Comparison of ENCODE assay signal across 8 mouse cellular contexts in genomic region chr10:84917731-84918095, GRCm38 (mm10). TPM values are rescaled to one million over a fixed set of nuclear protein-coding genes. Genes with fewer than 3 reads are reported as not detected.
DNase-seq lines count a peak whose midpoint lies in the region; ATAC-seq and TF ChIP-seq lines count a peak whose summit lies in the region.

No protein-coding gene starts in this region.

- peaks cover 2 to 3% of the 10 kb centered on the region in 2 experiments; a peak in 3 of 4 replicates for H3K27me3 ChIP-seq in MEL (ENCODE audit: control insufficient read depth in 1 of 2, insufficient read depth in 2 of 2, low read length in 2 of 2)
- H3K27me3 ChIP-seq in embryonic facial prominence, embryonic 11.5 days (ENCODE audit: control insufficient read depth, insufficient read depth, low read length), result no peaks in the 10 kb centered on the region
- no peaks in the 10 kb centered on the region for H3K27me3 ChIP-seq in myocyte (ENCODE audit: control insufficient read depth, insufficient read depth, insufficient read length)

- peak overlapping the region; percentile 92 for H3K9ac ChIP-seq in MEL (ENCODE audit: control insufficient read depth, low read depth, low read length, poor library complexity, severe bottlenecking)
- H3K9ac ChIP-seq in embryonic facial prominence, embryonic 11.5 days (replicated peaks; ENCODE audit: low read length), result peak overlapping the region; percentile 81

- H3K36me3 ChIP-seq in MEL (ENCODE audit: control insufficient read depth in 1 of 2, insufficient read depth in 2 of 2, low read length in 2 of 2), result peaks cover 0 to 15% of the 10 kb centered on the region in 2 experiments; a peak in 2 of 4 replicates
- no peaks in the 10 kb centered on the region; the same call in 1 of the 2 replicates for H3K36me3 ChIP-seq in embryonic facial prominence, embryonic 11.5 days (replicated peaks; ENCODE audit: control insufficient read depth, insufficient read depth, low read depth, low read length)
- H3K36me3 ChIP-seq in myocyte (ENCODE audit: control insufficient read depth, insufficient read depth), result peaks cover 5% of the 10 kb centered on the region

- peaks cover 22% of the 10 kb centered on the region for H3K79me2 ChIP-seq in MEL (ENCODE audit: control insufficient read depth, insufficient read depth, low read length, poor library complexity)
- peaks cover 51% of the 10 kb centered on the region for H3K79me2 ChIP-seq in myocyte (ENCODE audit: control insufficient read depth, insufficient read depth)

- TF ChIP-seq CTCF in MEL (IDR thresholded peaks at IDR 0.05 in 2 of 3, conservative IDR thresholded peaks at IDR 0.05 in 1 of 3; ENCODE audit: control insufficient read depth in 1 of 3, insufficient read depth in 1 of 3, low read depth in 2 of 3, low read length in 3 of 3, poor library complexity in 1 of 3, severe bottlenecking in 1 of 3), result no peak

- peak; percentile 4; the same call in 1 of the 2 replicates for ATAC-seq in embryonic facial prominence, embryonic 11.5 days (replicated peaks; ENCODE audit: insufficient number of reproducible peaks, low FRiP score, low TSS enrichment, low read depth)

- no peak for TF ChIP-seq EP300 in MEL (IDR thresholded peaks at IDR 0.05; ENCODE audit: low read depth in 1 of 2, low read length in 2 of 2)

- peaks cover 0 to 10% of the 10 kb centered on the region in 2 experiments; a peak in 1 of 4 replicates for H3K4me1 ChIP-seq in MEL (ENCODE audit: control insufficient read depth in 1 of 2, insufficient read depth in 2 of 2, low read length in 2 of 2)
- H3K4me1 ChIP-seq in embryonic facial prominence, embryonic 11.5 days (ENCODE audit: control insufficient read depth, insufficient read depth, low read length), result no peaks in the 10 kb centered on the region

- peak overlapping the region; percentile 72 to 85 for H3K4me3 ChIP-seq in MEL (ENCODE audit: control insufficient read depth in 1 of 2, insufficient read depth in 1 of 2, low read depth in 2 of 2, low read length in 2 of 2)
- peak overlapping the region; percentile 69 for H3K4me3 ChIP-seq in embryonic facial prominence, embryonic 11.5 days (ENCODE audit: low read depth, low read length)
- H3K4me3 ChIP-seq in myocyte, result peak overlapping the region; percentile 67

- TF ChIP-seq RAD21 in MEL (IDR thresholded peaks at IDR 0.05; ENCODE audit: low read depth, low read length), result no peak

- TF ChIP-seq POLR2A in MEL (IDR thresholded peaks at IDR 0.05; ENCODE audit: control insufficient read depth in 1 of 2, insufficient read depth in 1 of 2, low read depth in 1 of 2, low read length in 2 of 2, poor library complexity in 1 of 2) (no peak), myocyte (IDR thresholded peaks at IDR 0.05; ENCODE audit: insufficient read length, low read depth) (no peak)

- H3K9me3 ChIP-seq in MEL (replicated peaks; ENCODE audit: insufficient read depth, low read length), result no peaks in the 10 kb centered on the region
- H3K9me3 ChIP-seq in embryonic facial prominence, embryonic 11.5 days (replicated peaks; ENCODE audit: control insufficient read depth, low read length), result no peaks in the 10 kb centered on the region

- peak overlapping the region; percentile 37 for H3K27ac ChIP-seq in MEL (ENCODE audit: control insufficient read depth, low read depth, low read length)
- peak overlapping the region; percentile 60; the same call in 1 of the 2 replicates for H3K27ac ChIP-seq in embryonic facial prominence, embryonic 11.5 days (replicated peaks; ENCODE audit: low read depth, low read length)

- 1% methylated on average over 27 of the region's 27 CpGs for WGBS in embryonic facial prominence, embryonic 11.5 days

- peak overlapping the region; percentile 35 for H3K4me2 ChIP-seq in embryonic facial prominence, embryonic 11.5 days (ENCODE audit: low read depth, low read length)
- H3K4me2 ChIP-seq in myocyte (ENCODE audit: low read depth), result peak overlapping the region; percentile 86

- peak; percentile 55 for DNase-seq in layer of hippocampus, adult 11-12 months (ENCODE audit: low spot score)
- no peak for DNase-seq in layer of hippocampus, adult 9-10 months (ENCODE audit: low spot score)
- DNase-seq in MEL (ENCODE audit: low read depth, low spot score), result peak; percentile 56
- peak; percentile 43 for DNase-seq in embryonic facial prominence, embryonic 11.5 days (ENCODE audit: low spot score)
- DNase-seq in layer of hippocampus, adult 8-10 months (ENCODE audit: low spot score in 2 of 2), result peak; percentile 40 to 48
- no peak for DNase-seq in cerebellum, adult 8-10 months
- DNase-seq in ovary, postnatal 36 days (ENCODE audit: low spot score), result no peak

- H3ac ChIP-seq in myocyte (ENCODE audit: control insufficient read depth, insufficient read length), result peak overlapping the region; percentile 48

TF ChIP-seq in MEL, 35 proteins besides CTCF, POLR2A, EP300 and RAD21:
- 0 out of 2 replicates have a peak, but pooled peaks have one; percentile 35 for TF ChIP-seq MAX (IDR thresholded peaks at IDR 0.05; ENCODE audit: low read length)
- TF ChIP-seq NRF1 (IDR thresholded peaks at IDR 0.05; ENCODE audit: insufficient read depth, low read depth, low read length, poor library complexity, severe bottlenecking), result peak; percentile 67
- no peak for TF ChIP-seq ZMIZ1 (IDR thresholded peaks at IDR 0.05; ENCODE audit: low read depth, low read length)

TF ChIP-seq in myocyte, 11 proteins besides CTCF, POLR2A, EP300 and RAD21:
- TF ChIP-seq REST (IDR thresholded peaks at IDR 0.05; ENCODE audit: insufficient read depth, insufficient read length) (no peak), CEBPB (IDR thresholded peaks at IDR 0.05; ENCODE audit: insufficient read depth, poor library complexity, severe bottlenecking) (no peak), POLR2AphosphoS2 (IDR thresholded peaks at IDR 0.05; ENCODE audit: insufficient read length, low read depth) (peak; percentile 3)

RNA-seq across cellular contexts. Expression of gene Ric8b, which starts 0.3 kb away (rescaled TPM):
- 5.8 and 6.3 TPM in 2 replicates for total RNA-seq in MEL (2012; rRNA removed)
- polyA plus RNA-seq in MEL (2012; ENCODE audit: insufficient read depth in 1 of 2, insufficient read length in 2 of 2, low read depth in 1 of 2, low replicate concordance in 2 of 2, missing spikeins in 1 of 2) (1 to 10 TPM in 1 of 2 experiments, not detected in 1; 8.6 TPM), myocyte (2012; fragmentation: generic; extraction: Trizol) (8.7 TPM)
- polyA plus RNA-seq in embryonic facial prominence, embryonic 11.5 days (2014; fragmentation: Nextera tagmentation; extraction: Ambion mirVana), result 26.3 and 28.4 TPM in 2 replicates
- 10 to 100 TPM; 36.1 to 51.0 (median 45.1) TPM for total RNA-seq in layer of hippocampus, adult 8-10 months (2022)

Comparison
In these comparisons a context has a peak if more than half of its experiments do, and no peak if none do; other contexts are left out.
1. DNase-seq: peak in layer of hippocampus, adult 11-12 months (single experiment), MEL (single experiment), embryonic facial prominence, embryonic 11.5 days (single experiment) and layer of hippocampus, adult 8-10 months (2 of 2); none in layer of hippocampus, adult 9-10 months (single experiment), cerebellum, adult 8-10 months (single experiment) and ovary, postnatal 36 days (single experiment).
2. Peak in every context shown above with its lines, with median percentiles within 50 percentile points of each other: H3K4me3 ChIP-seq.